Mouse (Mus musculus) neural tube, embryonic 13.5 days (tissue): ENCODE results near the gene Fut2. TPM values are rescaled to one million over a fixed set of nuclear protein-coding genes. Genes with fewer than 3 reads are reported as not detected.

Source experiments
- ATAC-seq: fragments of 200-750 bp; cut with Nextera tagmentation; 2 replicates; pipeline ENCODE4 v1.8.0; 2017; ENCODE audit warnings: low read depth, mild to moderate bottlenecking, moderate TSS enrichment, moderate library complexity
- H3K27ac ChIP-seq: fragments of 300-500 bp; sonication (generic); replicated peaks from 2 replicates; pipeline ENCODE4 v1.5.1; 2015; ENCODE audit warnings: moderate library complexity, mild to moderate bottlenecking, inconsistent platforms
- H3K27me3 ChIP-seq: fragments of 300-500 bp; sonication (generic); 2 replicates; pipeline ENCODE4 v1.6.1; 2015; ENCODE audit warnings: mild to moderate bottlenecking, inconsistent platforms
- H3K36me3 ChIP-seq: fragments of 300-500 bp; sonication (generic); 2 replicates; pipeline ENCODE4 v1.6.1; 2015; ENCODE audit warnings: mild to moderate bottlenecking, inconsistent platforms
- H3K4me1 ChIP-seq: fragments of 300-500 bp; sonication (generic); replicated peaks from 2 replicates; pipeline ENCODE4 v1.6.1; 2015; ENCODE audit warnings: inconsistent platforms
- H3K4me2 ChIP-seq: fragments of 300-500 bp; sonication (generic); 2 replicates; pipeline ENCODE4 v1.6.1; 2015; ENCODE audit warnings: inconsistent platforms, mild to moderate bottlenecking, moderate library complexity
- H3K4me3 ChIP-seq: fragments of 300-500 bp; sonication (generic); 2 replicates; pipeline ENCODE4 v1.5.1; 2015; ENCODE audit warnings: mild to moderate bottlenecking, inconsistent platforms
- H3K9ac ChIP-seq: fragments of 300-500 bp; sonication (generic); 2 replicates; pipeline ENCODE4 v1.6.1; 2015; ENCODE audit warnings: moderate library complexity, mild to moderate bottlenecking, inconsistent platforms
- H3K9me3 ChIP-seq: fragments of 300-500 bp; sonication (generic); 2 replicates; pipeline ENCODE4 v1.6.1; 2016; ENCODE audit warnings: inconsistent platforms
- WGBS: fragments of 180-500 bp; shearing (Covaris S2); methylation state at CpG from one replicate; pipeline ENCODE4 v1.1.7; 2015; 5-methylcytosine and 5-hydroxymethylcytosine counted together
- polyA plus RNA-seq: library from polyadenylated mRNA; unstranded; fragments of >200 nt; fragmentation: Nextera tagmentation; extraction: Ambion mirVana; gene quantifications from 2 replicates; pipeline ENCODE4 v1.2.1, GENCODE M21; 2015

The Fut2 gene
- polyA plus RNA-seq, 1 experiment from 2014 or later: 0.15 TPM

DNA sequence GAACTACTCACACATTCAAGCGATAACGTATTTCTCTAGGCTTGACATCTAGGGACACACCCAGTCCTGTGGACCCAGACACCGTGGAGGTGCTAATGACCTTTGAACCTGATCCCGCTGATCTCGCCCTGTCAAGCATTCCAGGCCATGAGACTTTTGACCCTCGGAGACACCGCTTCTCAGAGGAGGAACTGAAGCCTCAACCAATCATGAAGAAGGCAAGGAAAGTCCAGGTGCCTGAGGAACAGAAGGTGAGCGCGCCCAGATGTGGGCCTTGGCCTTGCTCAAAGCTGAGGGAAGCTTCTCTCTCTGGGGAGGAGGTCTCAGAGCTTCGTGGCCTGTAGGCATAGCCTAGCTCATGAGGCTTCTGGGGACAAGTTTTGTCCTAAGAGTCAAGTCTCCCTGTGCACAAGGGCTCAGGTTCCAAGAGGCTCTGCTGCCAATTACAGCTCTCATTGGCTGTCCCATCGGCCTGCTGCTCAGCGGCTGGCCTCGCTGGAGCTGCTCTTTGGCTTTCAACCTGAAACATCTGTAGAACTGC, 42.1 kb upstream of the Fut2 start:
- no peak for ATAC-seq
- H3K4me3 ChIP-seq: 0 out of 2 replicates have a peak overlapping the region, but pooled peaks have one; percentile 60
- H3K4me1 ChIP-seq: peaks cover 65% of the 10 kb centered on the region
- WGBS: 58% methylated on average over 13 of the region's 13 CpGs
- peaks cover 39% of the 10 kb centered on the region for H3K36me3 ChIP-seq
- 0 out of 2 replicates have a peak overlapping the region, but pooled peaks have one; percentile 28 for H3K9ac ChIP-seq
- peak overlapping the region; percentile 99 for H3K4me2 ChIP-seq
- no peaks in the 10 kb centered on the region for H3K9me3 ChIP-seq
- peak overlapping the region; percentile 54; the same call in 1 of the 2 replicates for H3K27ac ChIP-seq
- no peaks in the 10 kb centered on the region for H3K27me3 ChIP-seq

DNA sequence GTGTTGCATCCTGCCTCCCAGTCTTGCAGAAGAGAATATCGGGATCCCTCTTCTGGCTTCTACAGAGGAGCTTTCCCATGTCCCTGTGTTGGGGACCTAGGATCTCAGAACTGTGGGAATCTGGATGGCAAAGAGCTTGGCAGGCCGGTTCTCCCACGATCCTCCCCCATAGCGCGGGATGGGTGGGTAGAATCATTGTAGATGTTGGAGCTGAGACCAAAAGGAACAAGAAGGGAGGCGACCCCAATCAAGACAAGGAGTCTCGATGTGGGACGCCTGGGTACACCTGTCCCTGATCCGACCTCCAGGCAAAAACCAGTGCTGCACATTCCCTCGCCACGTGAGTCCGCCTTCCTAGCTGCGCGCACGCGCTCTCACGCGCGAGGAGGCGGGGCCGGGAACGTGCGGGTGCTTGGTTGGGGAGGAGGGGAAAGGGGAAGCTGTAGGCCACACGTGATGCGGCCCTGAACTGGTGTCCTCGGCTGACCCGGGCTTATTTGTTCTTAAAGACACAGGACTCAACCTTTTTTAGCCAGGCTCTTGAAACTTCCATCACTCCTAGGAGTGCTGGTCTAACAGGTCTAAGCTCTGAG, 41.3 kb upstream of the Fut2 start:
- Histone ChIP-seq H3K4me2 (peak overlapping the region; percentile 99), H3K4me1 (peaks cover 73% of the 10 kb centered on the region), H3K9ac (peak overlapping the region; percentile 52), H3K27ac (peak overlapping the region; percentile 57), H3K9me3 (no peaks in the 10 kb centered on the region), H3K36me3 (peaks cover 31% of the 10 kb centered on the region), H3K27me3 (no peaks in the 10 kb centered on the region), H3K4me3 (peak overlapping the region; percentile 60)
- 0 out of 2 replicates have a peak, but pooled peaks have one; percentile 1 for ATAC-seq
- WGBS: under 1% methylated on average over 27 of the region's 27 CpGs

DNA sequence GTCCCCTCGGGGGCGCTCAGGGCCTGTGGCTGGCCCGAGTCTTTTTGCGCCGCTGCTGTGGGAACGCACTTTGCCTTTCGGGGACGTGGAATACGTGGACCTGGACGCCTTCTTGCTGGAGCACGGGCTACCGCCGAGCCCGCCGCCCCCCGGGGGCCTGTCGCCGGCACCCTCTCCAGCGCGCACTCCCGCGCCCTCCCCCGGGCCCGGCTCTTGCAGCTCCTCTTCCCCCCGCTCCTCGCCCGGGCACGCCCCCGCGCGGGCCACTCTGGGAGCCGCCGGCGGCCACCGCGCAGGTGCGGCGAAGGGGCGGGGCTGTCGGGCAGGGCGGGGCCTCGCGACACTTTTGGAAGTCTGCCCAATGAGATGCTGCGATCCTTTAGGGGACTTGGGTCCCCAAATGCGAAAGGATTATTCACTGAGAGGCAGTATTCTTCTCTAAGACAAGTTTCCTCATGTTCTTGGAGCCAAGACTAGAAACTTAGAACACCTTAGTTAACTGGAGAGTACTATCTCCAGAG, 40.6 kb upstream of the Fut2 start:
- H3K4me3 ChIP-seq: peak overlapping the region; percentile 60
- H3K27me3 ChIP-seq: no peaks in the 10 kb centered on the region
- peak overlapping the region; percentile 82 for H3K9ac ChIP-seq
- WGBS: under 1% methylated on average over 39 of the region's 45 CpGs
- peak overlapping the region; percentile 61 for H3K27ac ChIP-seq
- peaks cover 76% of the 10 kb centered on the region for H3K4me1 ChIP-seq
- H3K36me3 ChIP-seq: peaks cover 24% of the 10 kb centered on the region
- H3K9me3 ChIP-seq: no peaks in the 10 kb centered on the region
- peak overlapping the region; percentile 99 for H3K4me2 ChIP-seq
- ATAC-seq: no peak

DNA sequence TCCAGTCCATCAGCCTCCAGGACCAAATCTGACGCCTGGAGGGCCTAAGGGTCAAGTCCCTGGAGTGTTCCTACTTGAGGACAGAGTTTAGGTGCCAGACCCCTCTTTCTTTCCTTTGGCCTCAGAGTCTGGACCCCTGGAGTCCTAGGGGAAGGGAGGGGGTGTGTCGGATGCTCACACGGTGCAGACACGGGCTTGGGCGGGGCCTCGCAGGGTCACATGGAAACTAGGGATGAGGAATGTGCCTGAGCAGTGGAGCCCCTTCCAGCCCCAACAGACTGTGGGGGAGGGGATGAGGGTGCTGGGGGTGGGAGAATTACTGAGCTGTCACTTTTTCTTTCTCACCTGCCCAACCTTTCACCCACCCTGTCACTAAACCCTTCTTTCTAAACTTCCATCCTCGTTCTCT, 39.7 kb upstream of the Fut2 start:
- H3K9me3 ChIP-seq: no peaks in the 10 kb centered on the region

DNA sequence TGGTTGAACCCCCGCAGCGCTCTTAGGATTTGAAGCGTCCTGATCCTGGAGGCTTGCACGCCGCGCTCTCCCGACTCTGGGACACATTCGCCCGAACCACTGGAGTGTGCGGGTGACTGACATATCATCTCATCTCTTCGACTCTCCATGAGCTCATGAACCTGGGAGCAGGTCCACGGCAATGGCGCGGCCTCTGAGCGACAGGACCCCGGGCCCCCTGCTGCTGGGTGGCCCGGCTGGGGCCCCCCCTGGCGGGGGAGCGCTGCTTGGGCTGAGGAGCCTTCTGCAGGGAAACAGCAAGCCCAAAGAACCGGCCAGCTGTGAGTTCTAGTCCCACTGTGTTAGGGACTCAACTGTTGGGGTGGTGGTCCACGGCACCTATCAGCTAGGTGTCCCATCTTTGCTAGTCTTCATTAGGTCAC, 39.3 kb upstream of the Fut2 start:
- Histone ChIP-seq H3K4me1 (peaks cover 88% of the 10 kb centered on the region), H3K27ac (peak overlapping the region; percentile 74), H3K36me3 (peaks cover 11% of the 10 kb centered on the region), H3K27me3 (0 out of 2 replicates have a peak, but pooled peaks cover 1% of the 10 kb centered on the region), H3K4me2 (peak overlapping the region; percentile 99), H3K9ac (peak overlapping the region; percentile 82), H3K9me3 (no peaks in the 10 kb centered on the region), H3K4me3 (peak overlapping the region; percentile 60)
- WGBS: under 1% methylated on average over 21 of the region's 21 CpGs
- ATAC-seq: no peak

More for the DNA sequence above, 39.7 kb upstream of the Fut2 start:
- peak overlapping the region; percentile 82 for H3K9ac ChIP-seq
- peak overlapping the region; percentile 60 for H3K4me3 ChIP-seq
- ATAC-seq: no peak
- WGBS: 4% methylated on average over 7 of the region's 7 CpGs
- peaks cover 15% of the 10 kb centered on the region for H3K36me3 ChIP-seq
- peaks cover 85% of the 10 kb centered on the region for H3K4me1 ChIP-seq
- peak overlapping the region; percentile 74 for H3K27ac ChIP-seq
- no peaks in the 10 kb centered on the region for H3K27me3 ChIP-seq
- peak overlapping the region; percentile 99 for H3K4me2 ChIP-seq

DNA sequence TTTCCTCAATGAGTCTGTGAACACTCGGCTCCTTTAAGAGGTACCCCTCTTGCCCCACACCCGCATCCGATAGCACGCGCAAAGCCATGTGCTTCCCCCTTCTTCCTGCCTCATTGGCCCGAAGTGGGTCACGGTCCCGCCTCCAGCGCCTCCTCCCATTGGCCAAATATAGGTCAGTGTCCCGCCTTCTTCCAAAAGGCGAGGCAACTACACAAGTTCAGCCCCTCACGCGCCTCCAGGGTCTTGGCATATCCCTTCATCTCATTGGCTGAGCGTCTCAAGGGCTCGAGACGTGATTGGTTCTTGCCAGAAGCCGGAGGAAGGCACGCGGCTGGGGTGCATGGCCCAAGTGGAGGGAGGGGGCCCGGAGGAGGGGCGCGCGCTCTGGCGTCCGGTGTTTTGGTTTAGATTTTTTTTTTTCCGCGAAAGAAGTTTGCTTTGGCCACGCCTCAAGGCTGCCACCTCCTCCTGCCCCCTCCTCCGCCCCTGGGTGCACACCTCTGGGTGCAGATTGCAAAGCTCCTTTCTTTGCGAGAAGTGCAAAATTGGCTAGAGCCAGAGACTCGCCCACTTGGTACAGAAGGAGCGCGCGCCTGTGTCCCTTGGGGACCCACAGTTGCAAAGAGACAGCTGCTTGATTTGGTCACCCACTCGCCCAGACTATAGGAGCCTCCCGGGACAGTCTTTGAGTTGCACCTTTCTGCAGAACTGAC, 38.7 kb upstream of the Fut2 start, which contains the start of gene Dbp:
Dbp (plus strand) TSS at position 359 of the 713 bp plus-strand sequence.
- peak within 1 kb of the TSS; percentile 60 for H3K4me3 ChIP-seq
- ATAC-seq: peak; percentile 84
- H3K27me3 ChIP-seq: 0 out of 2 replicates have a peak, but pooled peaks cover 7% of the 10 kb centered on the region
- H3K9me3 ChIP-seq: no peaks in the 10 kb centered on the region
- H3K9ac ChIP-seq: peak within 1 kb of the TSS; percentile 82
- under 1% methylated on average over 36 of the region's 36 CpGs for WGBS
- peaks cover 5% of the 10 kb centered on the region; the same call in 1 of the 2 replicates for H3K36me3 ChIP-seq
- H3K27ac ChIP-seq: peak within 1 kb of the TSS; percentile 92
- peak within 1 kb of the TSS; percentile 99 for H3K4me2 ChIP-seq
- peaks cover 89% of the 10 kb centered on the region for H3K4me1 ChIP-seq

DNA sequence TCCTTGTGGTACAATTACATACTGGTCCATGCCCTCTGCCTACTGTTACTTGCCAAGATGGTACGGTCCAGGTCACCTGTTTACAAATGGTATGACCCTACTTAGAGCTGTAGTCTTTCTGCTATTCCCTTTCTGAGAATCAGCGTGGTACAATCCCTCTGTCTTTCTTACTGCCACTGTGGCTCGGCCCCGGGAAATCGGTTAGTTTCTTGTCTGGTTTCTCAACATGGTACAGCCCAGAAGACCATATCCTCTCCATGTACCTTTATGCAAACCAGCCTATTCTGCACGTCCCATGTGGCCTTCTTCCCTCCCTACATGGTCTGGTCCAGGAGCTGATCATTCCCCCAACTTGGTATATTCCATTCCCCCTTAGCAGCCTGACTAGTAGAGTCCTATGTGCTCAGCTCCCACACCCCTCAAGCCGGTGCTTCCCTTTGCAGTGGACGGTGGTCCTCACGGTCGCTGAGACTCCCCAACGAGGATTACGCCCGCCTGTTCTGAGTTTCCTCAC, 37.9 kb upstream of the Fut2 start:
- H3K4me1 ChIP-seq: peaks cover 89% of the 10 kb centered on the region
- peak; percentile 60 for ATAC-seq
- under 1% methylated on average over 13 of the region's 13 CpGs for WGBS

DNA sequence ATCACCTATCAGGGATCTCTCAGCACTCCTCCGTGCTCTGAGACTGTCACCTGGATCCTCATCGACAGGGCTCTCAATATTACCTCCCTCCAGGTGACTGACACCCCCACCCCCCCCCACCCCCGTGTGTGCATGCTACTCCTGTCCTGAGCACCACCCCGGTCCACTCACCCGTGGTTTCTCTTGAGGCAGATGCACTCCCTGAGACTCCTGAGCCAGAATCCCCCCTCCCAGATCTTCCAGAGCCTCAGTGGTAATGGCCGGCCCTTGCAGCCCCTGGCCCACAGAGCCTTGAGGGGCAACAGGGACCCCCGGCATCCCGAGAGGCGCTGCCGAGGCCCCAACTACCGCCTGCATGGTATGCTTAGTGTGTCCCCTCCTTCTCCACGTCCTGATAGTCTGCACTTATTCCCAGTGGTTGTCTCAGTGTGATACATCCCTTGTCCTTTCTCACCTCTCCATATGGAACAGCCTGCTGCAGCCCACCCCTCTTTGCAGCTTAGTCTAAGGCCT, 37.4 kb upstream of the Fut2 start:
- Histone ChIP-seq H3K27me3 (peaks cover 19% of the 10 kb centered on the region), H3K4me2 (peak overlapping the region; percentile 99), H3K27ac (peak overlapping the region; percentile 92), H3K4me1 (peaks cover 89% of the 10 kb centered on the region), H3K36me3 (no peaks in the 10 kb centered on the region), H3K9ac (peak overlapping the region; percentile 75), H3K4me3 (peak overlapping the region; percentile 60), H3K9me3 (no peaks in the 10 kb centered on the region)
- no peak for ATAC-seq
- 37% methylated on average over 12 of the region's 12 CpGs for WGBS

More for the DNA sequence above, 37.9 kb upstream of the Fut2 start:
- Histone ChIP-seq H3K4me3 (peak overlapping the region; percentile 60), H3K9me3 (no peaks in the 10 kb centered on the region), H3K4me2 (peak overlapping the region; percentile 99), H3K27me3 (peaks cover 14% of the 10 kb centered on the region), H3K27ac (peak overlapping the region; percentile 92), H3K36me3 (no peaks in the 10 kb centered on the region), H3K9ac (peak overlapping the region; percentile 75)

DNA sequence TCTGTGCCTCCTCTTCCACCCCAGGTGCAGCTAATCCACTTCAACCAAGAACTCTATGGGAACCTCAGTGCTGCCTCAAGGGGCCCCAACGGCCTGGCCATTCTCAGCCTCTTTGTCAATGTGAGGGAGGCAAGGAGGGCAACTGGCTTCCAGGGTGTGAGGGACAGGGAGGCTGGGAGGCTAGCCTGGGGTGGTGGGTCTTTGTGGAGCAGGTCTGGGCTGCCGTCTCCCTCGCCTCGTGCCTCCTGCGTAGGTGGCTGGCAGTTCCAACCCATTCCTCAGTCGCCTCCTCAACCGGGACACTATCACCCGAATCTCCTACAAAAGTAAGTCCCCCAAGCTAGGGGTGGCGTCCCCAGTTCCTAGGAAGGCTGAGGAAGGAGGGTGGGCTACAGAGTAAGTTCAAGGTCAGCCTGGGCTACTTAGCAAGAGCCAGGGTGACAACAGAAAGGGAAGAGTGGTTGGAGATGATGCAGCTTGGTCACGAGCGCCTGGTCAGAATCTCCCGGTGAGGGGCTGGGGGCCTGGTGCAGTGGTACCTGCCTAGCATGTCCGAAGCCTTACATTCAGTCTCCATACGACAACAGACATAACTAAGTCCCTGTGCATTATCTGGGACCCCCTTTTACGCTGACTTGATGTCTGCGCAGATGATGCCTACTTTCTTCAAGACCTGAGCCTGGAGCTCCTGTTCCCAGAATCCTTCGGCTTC, 36.8 kb upstream of the Fut2 start:
- peaks cover 86% of the 10 kb centered on the region for H3K4me1 ChIP-seq
- peak overlapping the region; percentile 75 for H3K9ac ChIP-seq
- H3K27ac ChIP-seq: peak overlapping the region; percentile 92
- ATAC-seq: no peak
- H3K27me3 ChIP-seq: peaks cover 24% of the 10 kb centered on the region
- WGBS: 92% methylated on average over 17 of the region's 17 CpGs
- no peaks in the 10 kb centered on the region for H3K36me3 ChIP-seq
- no peaks in the 10 kb centered on the region for H3K9me3 ChIP-seq
- H3K4me2 ChIP-seq: peak overlapping the region; percentile 99
- H3K4me3 ChIP-seq: peak overlapping the region; percentile 60; the same call in 1 of the 2 replicates

DNA sequence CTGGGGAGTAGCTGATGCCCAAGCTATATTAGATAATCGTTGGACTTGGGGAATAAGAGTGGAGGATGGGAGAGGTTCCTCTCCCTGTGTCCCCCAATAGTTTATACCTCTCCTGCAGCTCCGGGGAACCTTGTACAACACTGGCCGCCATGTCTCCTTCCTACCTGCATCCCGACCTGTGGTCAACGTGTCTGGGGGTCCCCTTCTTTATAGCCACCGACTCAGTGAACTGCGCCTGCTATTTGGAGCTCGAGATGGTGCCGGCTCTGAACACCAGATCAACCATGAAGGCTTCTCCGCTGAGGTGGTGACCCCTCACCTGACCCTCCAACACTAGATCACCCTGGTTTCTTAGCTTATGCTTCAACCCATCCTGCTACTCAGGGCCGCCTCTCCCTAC, 36.1 kb upstream of the Fut2 start:
- Histone ChIP-seq H3K9me3 (no peaks in the 10 kb centered on the region), H3K4me2 (0 out of 2 replicates have a peak overlapping the region, but pooled peaks have one; percentile 99), H3K27me3 (peaks cover 27% of the 10 kb centered on the region), H3K36me3 (no peaks in the 10 kb centered on the region), H3K4me3 (no peak overlapping the region), H3K27ac (no peak overlapping the region), H3K4me1 (peaks cover 80% of the 10 kb centered on the region), H3K9ac (no peak overlapping the region)
- WGBS: 87% methylated on average over 11 of the region's 11 CpGs
- no peak for ATAC-seq

DNA sequence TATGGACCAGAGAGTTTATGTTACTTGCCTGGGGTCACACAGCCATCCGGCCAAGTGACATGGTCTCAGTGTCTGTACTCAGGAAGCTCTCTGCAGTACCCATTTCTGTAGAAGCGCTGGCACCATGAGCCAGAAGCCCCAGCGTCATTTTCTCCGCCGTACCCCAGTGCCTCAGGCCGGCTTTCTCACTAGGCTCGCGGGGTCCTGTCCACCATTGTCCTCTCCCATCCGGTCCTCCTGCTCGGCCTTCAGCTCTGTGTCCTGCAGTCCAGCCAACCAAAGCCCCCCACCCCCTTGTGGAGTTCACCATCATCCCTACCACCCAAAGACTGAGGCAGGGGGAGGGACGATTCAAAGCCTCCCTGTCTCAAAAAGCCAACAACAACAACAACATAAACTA, 35.4 kb upstream of the Fut2 start:
- no peak for ATAC-seq
- Histone ChIP-seq H3K4me3 (peak overlapping the region; percentile 52), H3K27ac (no peak overlapping the region), H3K9ac (peak overlapping the region; percentile 67; the same call in 1 of the 2 replicates), H3K9me3 (no peaks in the 10 kb centered on the region), H3K27me3 (peaks cover 27% of the 10 kb centered on the region), H3K4me2 (peak overlapping the region; percentile 88), H3K4me1 (peaks cover 73% of the 10 kb centered on the region), H3K36me3 (no peaks in the 10 kb centered on the region)
- WGBS: 79% methylated on average over 11 of the region's 11 CpGs
